In genomic region chr17:33940206-33940805, GRCm38 (mm10) we compare ENCODE assay signal across 8 mouse cellular contexts. TPM values are rescaled to one million over a fixed set of nuclear protein-coding genes. Genes with fewer than 3 reads are reported as not detected.
A peak's percentile ranks its signal among the peaks of the same experiment; 100 is the strongest.
DNase-seq lines count a peak whose midpoint lies in the region; ATAC-seq and TF ChIP-seq lines count a peak whose summit lies in the region.

Gene Pfdn6 (minus strand): TSS chr17:33940343.
Gene Wdr46 (plus strand): TSS chr17:33940660.

- no peaks in the 10 kb centered on the region for H3K27me3 ChIP-seq in Patski
- no peaks in the 10 kb centered on the region for H3K27me3 ChIP-seq in hindbrain, embryonic 12.5 days
- H3K27me3 ChIP-seq in lung, postnatal 0 days (replicated peaks; ENCODE audit: insufficient read depth, low read length) = no peaks in the 10 kb centered on the region

- in situ Hi-C loops in Patski (cut with MboI; ENCODE audit: low pct_unique_long_range_greater_than_20kb) = no loop called here

- peak; percentile 77 for ATAC-seq in Patski
- peak; percentile 90 for ATAC-seq in hindbrain, embryonic 12.5 days (ENCODE audit: low FRiP score)
- peak; percentile 93 for ATAC-seq in lung, postnatal 0 days

- POLR2A ChIA-PET in Patski (lab: Charles Lee) = interaction anchor here (0.6 to 2.6 kb wide), 4 partner anchors 9 to 15 kb away, joined by 3 to 15 read pairs (median 6); partner anchors contain the start of genes B3galt4, Rps18 and Vps52

- no peak for DNase-seq in Patski (ENCODE audit: low read depth, low spot score)
- peak; percentile 91 to 92 for DNase-seq in cerebellum, postnatal 14 days
- peak; percentile 72 to 76 for DNase-seq in frontal cortex, postnatal 14 days (ENCODE audit: low spot score in 2 of 2)
- peak; percentile 82 to 86 for DNase-seq in layer of hippocampus, postnatal 10 days (ENCODE audit: low spot score in 2 of 2)
- peak; percentile 97 for DNase-seq in lung, postnatal 0 days (ENCODE audit: low spot score)
- DNase-seq in ovary, postnatal 14 days (ENCODE audit: low spot score) = peak; percentile 78
- peak; percentile 88 for DNase-seq in thymus, postnatal 14 days

- peak within 1 kb of the TSS; percentile 97 for H3K4me2 ChIP-seq in hindbrain, embryonic 12.5 days (replicated peaks)
- H3K4me2 ChIP-seq in lung, postnatal 0 days (replicated peaks; ENCODE audit: low read depth, low read length) = peak within 1 kb of the TSS; percentile 97

- CTCF ChIA-PET in Patski (lab: Charles Lee) = interaction anchor here (0.9 to 1.8 kb wide), 5 partner anchors 9 to 43 kb away, joined by 3 to 6 read pairs (median 5); partner anchors contain the start of genes B3galt4, Rps18 and Vps52

- H3K4me1 ChIP-seq in hindbrain, embryonic 12.5 days = peaks cover 23% of the 10 kb centered on the region
- peaks cover 6% of the 10 kb centered on the region; the same call in 1 of the 2 replicates for H3K4me1 ChIP-seq in lung, postnatal 0 days (ENCODE audit: insufficient read depth, low read depth, low read length)

- H3K4me3 ChIP-seq in hindbrain, embryonic 12.5 days = peak within 1 kb of the TSS; percentile 84
- H3K4me3 ChIP-seq in lung, postnatal 0 days (ENCODE audit: low read depth, low read length) = peak within 1 kb of the TSS; percentile 62

- TF ChIP-seq EP300 in lung, postnatal 0 days (IDR thresholded peaks at IDR 0.05) = peak; percentile 69

- no peak for TF ChIP-seq CTCF in Patski (IDR thresholded peaks at IDR 0.05)
- TF ChIP-seq CTCF in lung, postnatal 0 days (IDR thresholded peaks at IDR 0.05) = no peak

- H3K27ac ChIP-seq in hindbrain, embryonic 12.5 days = no peak within 1 kb of the TSS
- H3K27ac ChIP-seq in lung, postnatal 0 days (ENCODE audit: low read length) = peak within 1 kb of the TSS; percentile 26; the same call in 1 of the 2 replicates

- H3K9ac ChIP-seq in hindbrain, embryonic 12.5 days = peak within 1 kb of the TSS; percentile 90
- H3K9ac ChIP-seq in lung, postnatal 0 days (replicated peaks; ENCODE audit: low read depth) = peak within 1 kb of the TSS; percentile 87

- H3K9me3 ChIP-seq in hindbrain, embryonic 12.5 days (replicated peaks) = no peaks in the 10 kb centered on the region
- no peaks in the 10 kb centered on the region for H3K9me3 ChIP-seq in lung, postnatal 0 days (ENCODE audit: low read length)

- H3K36me3 ChIP-seq in hindbrain, embryonic 12.5 days = peaks cover 50% of the 10 kb centered on the region
- H3K36me3 ChIP-seq in lung, postnatal 0 days (ENCODE audit: insufficient read depth, low read length) = 0 out of 2 replicates have a peak, but pooled peaks cover 8% of the 10 kb centered on the region

- under 1% methylated on average over 36 of the region's 36 CpGs for WGBS in hindbrain, embryonic 12.5 days
- under 1% methylated on average over 36 of the region's 36 CpGs for WGBS in lung, postnatal 0 days

RNA-seq across cellular contexts. Expression of gene Pfdn6, which starts in this region (rescaled TPM):
- polyA plus RNA-seq in Patski (2021) = 115 TPM
- polyA plus RNA-seq in hindbrain, embryonic 12.5 days (2016; fragmentation: Nextera tagmentation; extraction: Ambion mirVana) = 173 and 180 TPM in 2 replicates
- total RNA-seq in layer of hippocampus, postnatal 10 days (2021) = 100 to 1,000 TPM in 1 of 2 experiments, 10 to 100 TPM in 1; 83.1 to 106 TPM
- 99.7 and 103 TPM in 2 replicates for polyA plus RNA-seq in lung, postnatal 0 days (2015; fragmentation: Nextera tagmentation; extraction: Ambion mirVana)

RNA-seq across cellular contexts. Expression of gene Wdr46, which starts in this region (rescaled TPM):
- 35.8 TPM for polyA plus RNA-seq in Patski (2021)
- 37.1 and 38.8 TPM in 2 replicates for polyA plus RNA-seq in hindbrain, embryonic 12.5 days (2016; fragmentation: Nextera tagmentation; extraction: Ambion mirVana)
- total RNA-seq in layer of hippocampus, postnatal 10 days (2021) = 10 to 100 TPM; 21.8 to 24.8 TPM
- 8.8 TPM in 2 replicates for polyA plus RNA-seq in lung, postnatal 0 days (2015; fragmentation: Nextera tagmentation; extraction: Ambion mirVana)
